Mouse (Mus musculus) layer of hippocampus, postnatal 10 days (tissue): ENCODE results near the gene Nudt22. TPM values are rescaled to one million over a fixed set of nuclear protein-coding genes. Genes with fewer than 3 reads are reported as not detected.
A peak's percentile ranks its signal among the peaks of the same experiment; 100 is the strongest.

ENCODE experiments used
- DNase-seq, 2 experiments: peaks; one replicate each; pipeline ENCODE4 v3.0.0; 2021; ENCODE audit warnings: low spot score in 2 of 2
- long read RNA-seq: library from polyadenylated mRNA; stranded (forward); transcript quantifications from one replicate; pipeline ENCODE4 v2.0.0, GENCODE M21; 2023
- total RNA-seq, 2 experiments: library from RNA; stranded (reverse); gene quantifications; 2 replicates each; pipeline ENCODE4 v1.2.3; 2021

The Nudt22 gene
- total RNA-seq = 10 to 100 TPM; 10.2 to 11.3 TPM
- long read RNA-seq, transcript Nudt22-201 (6 exons, 1,000 nt) = major isoform, 6 of 8 reads
- long read RNA-seq, partial matches to known transcripts = 1 of 8 reads
- long read RNA-seq, other reads (novel, unspliced or antisense) = 1 of 8 reads

DNA sequence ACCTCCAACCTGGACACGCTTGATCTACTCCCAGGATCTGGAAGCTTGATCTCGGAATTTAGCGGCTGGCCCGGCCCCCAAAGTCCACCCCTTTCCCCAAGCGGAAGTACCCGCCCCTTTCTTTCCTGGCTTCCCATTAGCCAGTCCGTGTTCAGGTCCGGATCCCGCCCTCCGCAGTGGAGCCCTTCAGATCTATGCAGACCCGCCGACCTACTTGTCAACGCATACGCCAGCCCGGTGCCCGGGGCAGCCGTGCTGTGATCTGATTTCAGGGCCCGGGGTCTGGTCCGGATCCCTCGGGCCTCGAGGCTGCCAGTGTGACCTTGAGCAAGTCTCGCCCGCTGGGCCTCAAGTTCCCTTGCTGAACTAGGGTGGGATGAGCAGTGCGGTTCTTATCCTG is at the start of gene Nudt22, which contains the start of gene Trpt1:
Gene Nudt22, minus strand, starts transcription at position 112 of the 400 bp plus-strand sequence.
Gene Trpt1, plus strand, starts transcription at position 126 of the 400 bp plus-strand sequence.
- DNase-seq = peak; percentile 73 to 80

- no peak for DNase-seq
These were observed 48.8 kb upstream of the Nudt22 start for GRCm38 (mm10) chr19:7044706-7045105.

GRCm38 (mm10) chr19:7044279-7044678 is 48.4 kb upstream of the Nudt22 start:
- no peak for DNase-seq

DNA sequence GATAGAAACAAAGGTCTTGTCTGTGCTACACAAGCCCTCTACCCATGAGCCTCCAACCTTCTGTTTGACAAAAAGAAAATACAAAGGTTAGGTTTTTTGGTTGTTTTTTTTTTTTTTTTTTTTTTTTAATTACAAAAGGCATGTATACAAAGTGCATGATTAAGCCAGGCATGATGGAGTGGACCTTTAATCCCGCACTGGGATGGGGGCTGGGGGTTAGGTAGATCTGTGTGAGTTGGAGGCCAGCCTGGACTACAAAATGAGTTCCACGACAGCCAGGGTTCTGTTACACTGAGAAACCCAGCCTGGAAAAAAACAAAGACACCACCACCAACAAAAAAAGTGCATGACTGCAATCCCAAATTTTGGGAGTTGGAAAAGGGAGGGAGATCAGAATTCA is 45.3 kb upstream of the Nudt22 start:
- DNase-seq = no peak

GRCm38 (mm10) chr19:7040637-7041130 is 44.8 kb upstream of the Nudt22 start:
- DNase-seq = no peak

DNA sequence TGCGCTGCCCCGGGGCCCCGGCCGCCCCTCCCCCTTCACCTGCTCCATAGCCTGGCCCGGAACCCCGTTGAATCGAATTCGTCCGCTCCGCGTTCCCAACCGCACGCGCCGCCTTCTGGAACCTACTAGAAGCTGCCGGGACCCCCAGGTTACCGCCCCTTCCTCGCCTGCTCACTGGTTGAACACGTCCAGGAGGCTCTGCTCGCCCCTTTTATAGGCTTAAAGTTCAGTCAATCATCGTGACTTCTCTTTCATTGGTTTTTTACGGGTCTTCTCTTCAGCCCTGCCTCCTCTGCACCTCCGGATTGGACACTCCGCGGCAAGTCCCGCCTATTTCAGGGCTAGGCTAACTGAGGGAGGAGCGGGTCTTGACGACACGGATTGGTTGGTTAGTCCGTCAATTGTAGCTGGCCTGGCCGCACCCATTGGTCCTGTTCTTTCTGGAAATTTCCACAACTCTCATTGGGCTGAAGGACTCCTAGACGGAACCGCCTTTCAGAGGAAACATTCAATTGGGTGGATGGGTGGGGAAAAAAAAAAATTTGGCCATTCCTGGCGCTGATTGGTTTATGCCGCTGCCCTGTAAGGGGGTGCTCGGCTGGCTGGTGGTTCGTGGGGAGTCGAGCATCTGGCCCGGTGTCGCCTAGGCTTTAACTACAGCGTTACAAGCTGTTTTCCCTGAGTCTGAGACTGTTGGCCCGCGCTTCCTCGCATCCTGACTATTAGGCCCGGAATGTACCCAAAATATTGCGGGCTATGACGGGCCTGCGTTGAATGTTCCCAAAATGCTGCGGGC is 44.1 kb upstream of the Nudt22 start, which contains the start of gene Stip1:
Gene Stip1, minus strand, starts transcription at position 127 of the 796 bp plus-strand sequence.
- DNase-seq = peak; percentile 98 to 99

GRCm38 (mm10) chr19:7039088-7039720 is 43.3 kb upstream of the Nudt22 start:
- peak; percentile 62 to 69 for DNase-seq

DNA sequence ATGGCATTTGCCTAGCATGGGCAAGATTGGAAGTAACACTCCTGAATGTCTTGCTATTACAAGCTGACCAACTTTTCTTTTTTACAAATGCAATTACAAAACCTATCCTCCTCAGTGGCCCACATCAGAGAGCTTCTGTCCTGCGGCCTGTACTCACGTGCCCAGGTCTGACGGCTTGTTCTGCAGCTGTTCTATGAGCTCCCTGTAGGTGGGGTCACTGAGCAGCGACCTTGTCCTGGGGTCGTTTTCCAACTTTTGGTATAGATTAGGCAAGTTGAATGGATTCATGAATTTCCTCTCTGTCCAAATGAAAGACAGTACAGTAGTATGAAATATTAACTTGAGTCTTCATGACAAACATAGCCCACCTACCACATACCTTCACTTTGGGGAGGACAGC is 38.1 kb upstream of the Nudt22 start:
- DNase-seq = no peak

DNA sequence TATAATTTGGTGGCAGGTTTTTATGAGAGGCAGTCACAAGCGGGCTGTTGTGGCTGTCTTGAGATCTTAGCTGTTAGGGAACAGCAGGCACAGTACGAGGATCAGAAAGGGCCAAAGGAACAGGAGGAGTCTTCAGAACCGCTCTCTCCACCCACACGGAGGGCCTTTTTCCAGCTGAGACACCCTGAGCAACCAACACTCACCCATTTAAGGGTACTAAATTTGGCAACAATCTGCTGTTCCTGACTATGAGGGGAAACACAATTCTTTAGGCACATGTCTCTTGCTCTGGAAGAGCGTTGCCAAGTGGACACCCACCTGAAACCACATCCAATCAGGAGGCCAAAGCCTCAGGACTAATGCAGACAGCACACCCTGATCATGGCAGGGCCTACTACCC is 33.6 kb upstream of the Nudt22 start:
- no peak for DNase-seq

- DNase-seq = peak; percentile 40 to 49
These were observed 24.3 kb upstream of the Nudt22 start for GRCm38 (mm10) chr19:7020224-7020641.

GRCm38 (mm10) chr19:7019191-7019590 is 23.3 kb upstream of the Nudt22 start, which contains the start of gene Fermt3:
Gene Fermt3, minus strand, starts transcription at chr19:7019469.
- DNase-seq = no peak

- DNase-seq = no peak
These were observed 22.6 kb upstream of the Nudt22 start for GRCm38 (mm10) chr19:7018546-7018945.

DNA sequence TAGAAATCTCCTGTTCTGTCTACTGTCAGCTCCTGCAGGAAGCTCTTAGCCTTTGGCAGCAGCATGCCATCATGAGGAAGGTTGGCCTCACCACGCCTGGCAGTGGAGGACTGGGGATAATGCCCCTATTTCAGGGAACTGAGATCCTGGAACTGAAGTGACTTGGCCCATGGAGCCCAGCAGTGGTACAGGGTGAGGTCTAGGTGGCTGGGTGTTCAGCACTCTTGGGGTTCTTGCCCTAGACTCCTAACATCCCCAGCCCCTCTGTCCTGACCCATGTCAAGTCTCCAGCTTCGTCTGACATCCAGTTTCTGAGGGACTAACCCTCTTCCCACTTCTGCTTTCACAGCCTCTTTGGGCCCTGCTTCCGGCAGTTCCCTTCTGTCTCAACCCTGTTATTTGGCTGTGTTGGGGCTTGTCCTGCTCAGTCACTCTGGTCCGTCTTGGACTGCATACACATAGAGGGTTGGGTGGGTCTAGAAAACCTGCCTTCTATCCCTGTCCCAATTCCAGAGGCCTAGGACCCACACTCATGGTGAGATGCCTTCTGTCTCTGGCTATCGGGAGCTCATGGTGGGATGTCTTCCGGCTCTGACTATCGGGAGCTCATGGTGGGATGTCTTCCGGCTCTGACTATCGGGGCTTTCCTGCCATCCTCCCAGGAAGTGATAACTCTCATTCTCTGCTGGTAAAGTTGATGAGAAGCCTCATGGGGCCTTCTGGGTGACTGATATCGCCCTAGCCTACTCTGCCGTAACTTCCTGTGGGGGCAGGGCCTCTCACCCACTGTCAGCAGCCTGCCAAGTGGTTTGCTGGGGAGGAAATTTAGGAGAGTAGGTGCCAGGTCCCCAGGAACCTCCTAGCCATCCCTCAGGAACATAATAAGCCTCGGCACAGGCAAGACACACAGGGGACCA is 21.9 kb upstream of the Nudt22 start:
- no peak for DNase-seq

GRCm38 (mm10) chr19:7014481-7015135 is 18.7 kb upstream of the Nudt22 start:
- DNase-seq = no peak

GRCm38 (mm10) chr19:7013984-7014383 is 18.1 kb upstream of the Nudt22 start:
- no peak for DNase-seq

- DNase-seq = no peak
These were observed 16.5 kb upstream of the Nudt22 start for GRCm38 (mm10) chr19:7012426-7012825.

GRCm38 (mm10) chr19:7006892-7007593 is 11.1 kb upstream of the Nudt22 start:
- no peak for DNase-seq

GRCm38 (mm10) chr19:6999360-7000063 is 3.6 kb upstream of the Nudt22 start:
- DNase-seq = no peak

GRCm38 (mm10) chr19:6997721-6998290 is 1.9 kb upstream of the Nudt22 start:
- no peak for DNase-seq
